Mouse (Mus musculus) monocyte, adult 2 months (primary cell): ENCODE data around the gene Ehhadh.

Experiments used
- DNase-seq, 2 experiments: peaks; one replicate each; pipeline ENCODE4 v3.0.0; 2022; ENCODE audit warnings: low spot score in 2 of 2, low read depth in 1 of 2

Gene Ehhadh

DNA sequence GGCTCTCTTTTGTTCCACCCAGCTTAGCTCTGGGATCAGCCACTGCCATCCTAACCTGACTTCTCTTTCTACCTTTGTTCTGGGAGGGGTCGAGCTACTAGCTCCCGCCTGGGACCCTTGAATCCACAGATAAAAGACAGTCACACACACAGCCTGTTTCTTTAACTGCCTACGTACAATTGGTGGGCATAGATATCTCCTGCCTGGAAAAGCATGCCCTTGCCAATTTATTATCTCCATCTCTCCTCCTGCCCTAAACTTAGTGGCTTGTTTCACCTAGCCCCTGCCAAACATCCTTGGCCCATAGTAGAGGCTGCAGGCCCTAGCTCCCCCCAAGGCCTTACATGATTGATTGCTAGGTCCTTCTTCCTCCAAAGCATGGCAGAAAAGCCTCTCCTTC is 46.1 kb downstream of the Ehhadh start:
- no peak for DNase-seq

DNA sequence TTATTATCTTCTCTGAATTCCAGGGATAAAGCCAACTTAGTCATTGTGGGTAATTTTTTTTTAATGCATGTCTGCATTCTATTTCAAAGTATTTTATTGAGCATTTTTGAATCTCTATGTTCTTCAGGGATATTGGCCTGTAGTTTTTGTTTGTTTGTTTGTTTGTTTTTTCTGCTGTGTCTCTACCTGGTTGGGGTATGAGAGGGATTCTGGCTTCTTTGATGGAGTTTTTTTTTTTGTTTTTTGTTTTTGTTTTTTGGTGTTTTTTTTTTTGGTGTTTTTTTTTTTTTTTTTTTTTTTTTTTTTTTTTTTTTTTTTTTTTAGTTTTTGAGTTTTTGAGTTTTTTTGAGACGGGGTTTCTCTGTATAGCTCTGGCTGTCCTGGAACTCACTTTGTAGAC is 52.0 kb downstream of the Ehhadh start:
- no peak for DNase-seq

DNA sequence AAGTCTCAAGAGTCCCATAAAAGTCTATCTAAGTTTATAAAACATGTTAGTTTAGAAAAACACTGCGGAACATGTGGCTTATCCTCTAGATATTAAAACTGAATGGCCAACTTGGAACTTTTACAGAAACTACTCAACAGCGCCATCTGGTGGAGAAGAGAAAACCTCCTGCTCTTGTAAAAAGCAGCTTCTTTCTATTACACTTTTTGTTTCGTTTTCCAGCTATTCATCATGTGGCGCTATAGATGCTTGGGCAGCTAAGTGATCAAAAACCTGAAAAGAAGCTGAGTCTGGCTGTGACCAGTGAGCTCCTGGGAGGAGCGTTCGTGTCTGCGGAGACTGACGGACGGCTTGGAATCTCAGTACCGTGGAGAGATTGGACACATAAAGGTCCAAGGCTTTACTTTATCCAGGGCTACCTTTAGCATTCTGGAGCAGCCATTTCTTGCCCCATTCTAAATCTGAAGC is 59.7 kb downstream of the Ehhadh start:
- peak in 1 of 2 experiments; percentile 21 for DNase-seq

DNA sequence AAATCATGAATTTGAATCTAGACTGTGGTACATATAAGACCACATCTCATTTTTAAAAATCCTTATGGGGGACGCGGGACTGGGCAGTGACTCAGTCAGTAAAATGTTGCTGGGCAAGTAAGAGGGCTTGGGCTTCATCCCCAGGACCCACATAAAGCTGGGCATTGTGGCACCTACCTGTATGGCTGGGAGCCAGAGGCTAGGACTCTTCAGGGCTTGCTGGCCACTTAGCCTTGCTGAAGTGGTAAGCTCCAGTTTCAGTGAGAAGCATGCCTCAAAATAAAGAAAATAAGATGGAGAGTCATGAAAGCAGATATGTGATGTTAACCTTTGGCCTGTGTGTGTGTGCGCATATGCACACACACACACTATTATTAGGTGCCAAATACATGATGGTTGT is 60.2 kb downstream of the Ehhadh start:
- no peak for DNase-seq

DNA sequence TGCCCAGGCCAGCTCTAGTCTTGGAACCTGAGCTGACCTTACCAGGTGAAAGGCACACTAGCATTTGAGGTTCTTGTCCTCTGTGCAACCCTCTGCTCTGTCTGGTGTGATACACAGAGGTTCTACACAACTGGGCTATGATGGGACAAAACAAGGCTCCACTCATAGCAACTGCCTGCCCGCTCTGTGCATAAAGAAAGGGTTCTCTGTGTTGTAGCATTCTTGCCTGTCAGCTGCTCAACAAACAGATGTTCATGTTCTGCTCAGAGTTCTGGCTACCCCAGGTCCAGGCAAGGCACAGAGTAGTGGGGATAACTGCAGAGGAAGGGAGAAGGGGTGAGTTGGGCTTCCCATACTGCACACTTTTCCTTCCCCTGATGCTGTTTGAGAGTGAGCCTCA is 63.3 kb downstream of the Ehhadh start:
- no peak for DNase-seq

DNA sequence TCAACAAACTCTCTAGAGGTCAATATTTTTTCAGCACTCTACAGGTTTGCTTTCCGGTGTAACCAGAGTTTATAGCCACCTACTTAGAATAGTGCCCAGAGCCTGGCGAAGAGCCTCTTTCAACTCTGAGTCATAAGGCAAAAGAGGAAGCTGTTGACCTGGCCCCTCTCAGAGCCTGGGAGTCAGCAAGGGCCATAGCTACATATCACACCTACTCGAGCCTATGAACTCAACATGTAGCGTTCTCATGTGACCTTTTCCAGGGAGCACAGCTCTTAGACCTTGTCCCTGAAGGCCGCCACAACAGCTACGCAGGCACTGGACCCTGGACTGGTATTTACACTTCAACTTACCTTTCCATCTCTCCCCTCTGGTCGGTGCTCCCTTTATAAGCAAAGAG is 67.8 kb downstream of the Ehhadh start:
- no peak for DNase-seq

DNA sequence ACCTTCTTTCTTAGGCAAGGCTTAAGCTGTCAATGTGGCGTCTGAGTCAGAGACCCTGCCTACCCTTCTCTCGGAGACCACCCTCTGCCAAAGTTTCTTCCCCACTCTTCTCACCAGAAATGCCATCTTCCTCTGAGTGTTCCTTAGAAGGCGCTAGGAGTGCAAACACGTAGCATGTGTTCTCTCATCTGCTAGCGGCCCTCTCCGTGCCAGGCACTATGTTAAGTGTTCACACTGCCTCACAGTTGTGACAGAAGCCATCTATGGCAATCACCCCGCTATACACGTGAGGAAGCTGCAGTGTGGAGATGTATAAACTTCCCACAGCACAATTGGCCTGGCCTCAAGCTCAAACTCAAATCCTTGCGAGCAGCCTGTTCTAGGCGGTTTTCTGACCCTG is 73.1 kb downstream of the Ehhadh start:
- DNase-seq = no peak
